Mouse (Mus musculus) urinary bladder, postnatal 25 days (tissue): Measurements from ENCODE around the gene Scn10a.

Experiments
- DNase-seq: peaks from one replicate; pipeline ENCODE4 v3.0.0; 2022; ENCODE audit warnings: low spot score

Gene Scn10a

DNA sequence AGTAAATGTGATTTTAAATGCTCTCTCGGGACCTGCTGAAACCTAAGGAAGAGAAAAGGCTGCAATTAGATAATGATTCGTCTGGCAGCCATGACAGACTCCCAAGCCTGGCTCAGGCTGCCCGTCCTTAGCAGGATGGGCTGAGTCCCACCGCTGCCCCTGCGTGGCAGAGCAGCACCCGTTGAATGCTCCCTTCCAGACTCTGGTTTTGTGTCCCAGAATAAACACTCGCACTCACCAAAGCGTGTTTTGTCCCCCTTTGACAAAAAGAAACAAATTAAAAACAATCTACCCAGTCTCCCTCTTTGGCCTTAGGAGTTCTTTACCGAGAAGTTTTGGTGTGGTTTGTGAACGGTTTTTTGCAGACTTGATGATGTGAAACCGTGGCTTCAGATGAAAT lies at the start of gene Scn10a:
Gene Scn10a (minus strand): TSS at position 101 of the 400 bp plus-strand sequence.
- DNase-seq, result no peak

DNA sequence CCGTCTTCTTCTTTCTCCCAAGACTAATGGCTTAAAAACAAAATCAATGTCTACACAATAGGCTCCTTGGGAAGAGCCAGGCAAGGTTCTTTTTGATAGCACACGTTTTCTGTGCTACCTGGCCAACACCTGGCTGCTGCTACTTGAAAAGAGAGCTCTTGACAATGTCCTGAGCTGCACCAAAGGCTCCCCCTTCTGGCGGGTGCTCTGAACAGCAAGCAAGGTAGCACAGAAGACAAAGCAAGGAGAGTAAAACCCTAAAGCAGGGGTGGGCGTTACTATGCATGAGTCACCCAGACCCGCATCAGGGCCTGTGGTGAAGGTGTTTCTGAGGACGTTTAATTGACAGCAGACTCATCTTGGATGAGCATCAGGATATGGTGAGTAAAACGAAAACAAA lies 49.5 kb upstream of the Scn10a start:
- DNase-seq, result no peak

DNA sequence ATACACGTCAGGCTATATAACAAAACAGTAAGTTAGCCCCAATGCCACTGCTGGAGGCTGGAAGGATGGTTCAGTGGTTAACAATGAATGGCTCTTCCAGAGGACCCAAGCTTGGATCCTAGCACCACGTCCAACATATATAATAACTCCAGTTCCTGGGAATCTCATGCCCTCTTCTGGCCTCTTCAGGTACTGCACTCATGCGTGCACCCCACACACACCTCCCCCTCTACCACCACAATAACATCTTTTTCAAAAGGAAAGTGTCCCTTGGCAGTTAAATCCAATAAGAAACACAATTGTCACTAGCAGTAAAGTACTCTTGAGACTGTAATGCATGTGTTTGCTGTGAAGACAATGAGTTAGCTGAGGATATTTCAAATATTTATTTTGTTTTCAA lies 41.1 kb upstream of the Scn10a start:
- no peak for DNase-seq

DNA sequence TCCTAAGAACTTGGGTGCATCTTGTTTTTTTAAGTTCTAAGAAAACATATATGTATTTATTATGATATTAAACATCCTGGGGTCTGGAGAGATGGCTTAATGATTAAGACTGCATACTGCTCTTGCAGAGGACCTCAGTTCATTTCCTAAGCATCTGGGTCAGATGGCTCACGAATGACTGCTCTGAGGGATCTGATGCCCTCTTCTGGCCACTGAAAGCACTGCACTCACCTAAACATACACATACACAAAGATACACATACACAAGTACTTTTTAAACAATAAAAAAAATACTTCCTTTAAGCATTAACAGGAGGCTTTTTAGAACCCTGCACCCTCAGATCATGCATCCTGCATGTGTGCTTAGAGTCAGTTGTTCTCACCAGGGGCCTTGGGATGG lies 40.3 kb upstream of the Scn10a start:
- DNase-seq, result no peak

DNA sequence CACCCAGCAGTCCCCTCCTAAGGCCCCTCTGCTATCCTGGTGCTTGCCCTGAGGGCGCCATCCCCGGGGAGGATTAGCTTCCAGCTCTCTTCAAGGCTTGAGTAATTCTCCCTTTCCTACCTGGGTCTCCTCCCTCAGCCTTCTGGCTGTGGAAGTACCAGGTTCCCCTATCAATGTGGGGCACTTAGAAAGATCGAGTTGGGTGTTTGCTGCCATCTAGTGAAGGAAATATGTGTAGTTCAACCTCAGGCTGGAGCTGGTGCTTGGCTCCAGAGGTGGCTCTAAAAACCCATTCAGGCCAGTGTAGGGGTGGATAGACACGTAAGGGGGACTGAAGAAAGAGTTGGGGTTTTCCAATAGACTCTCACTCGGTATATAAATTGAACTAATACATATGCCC lies 32.4 kb upstream of the Scn10a start:
- no peak for DNase-seq

DNA sequence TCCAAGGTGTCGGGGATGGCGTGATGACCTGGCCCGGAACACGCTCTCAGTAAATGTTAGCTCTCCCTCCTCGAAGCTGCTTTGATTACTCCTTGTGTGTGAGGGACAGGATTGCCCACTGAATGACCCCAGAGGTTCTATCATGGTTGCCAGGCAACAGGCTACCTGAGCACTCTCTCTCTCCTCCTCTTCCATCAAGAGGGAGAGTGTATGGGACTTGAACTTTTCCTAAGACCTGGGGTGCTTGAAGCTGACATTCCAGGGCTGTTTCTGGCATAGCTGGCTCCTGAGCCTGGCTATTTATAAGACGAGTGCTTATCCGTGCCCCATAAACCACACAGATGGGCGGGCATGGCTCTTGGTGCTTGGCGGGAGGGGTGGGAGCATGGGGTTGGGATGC lies 30.0 kb upstream of the Scn10a start:
- no peak for DNase-seq

DNA sequence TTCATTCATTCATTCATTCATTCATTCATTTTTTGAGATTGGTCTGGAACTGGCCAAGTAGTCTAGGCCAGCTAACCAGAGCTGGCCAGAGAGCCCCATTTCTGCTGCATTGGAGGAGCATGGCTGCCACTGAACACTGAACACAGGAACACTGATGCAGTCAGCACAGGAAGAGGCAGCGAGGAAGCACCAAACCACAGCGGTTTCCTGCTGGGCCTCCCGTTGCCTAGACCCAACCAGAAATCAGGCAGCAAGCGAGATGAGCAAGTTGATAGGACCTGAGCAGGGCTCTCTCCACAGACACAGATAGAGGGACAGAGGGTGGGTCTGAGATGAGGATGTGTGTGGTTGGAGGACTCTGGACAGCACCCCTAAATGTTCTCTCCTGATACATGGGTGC lies 24.8 kb upstream of the Scn10a start:
- no peak for DNase-seq

DNA sequence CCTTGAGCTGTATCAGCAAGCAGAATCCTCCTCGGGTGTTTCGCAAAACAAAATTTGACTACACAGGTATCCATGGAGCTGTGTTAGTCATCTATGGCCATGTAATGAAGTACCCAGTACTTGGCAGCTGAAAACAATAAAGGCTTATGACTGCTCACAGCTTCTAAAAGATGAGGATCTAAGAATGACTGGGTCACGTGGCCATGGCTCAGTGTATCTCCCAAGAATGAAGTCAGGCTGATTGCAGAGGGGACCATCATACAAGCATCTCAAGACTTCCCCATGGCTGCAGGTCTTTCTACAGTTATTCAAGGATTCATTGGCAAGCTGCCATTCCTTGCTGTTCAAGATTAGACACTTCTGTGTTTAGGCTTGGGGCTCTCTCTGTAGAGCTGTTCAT lies 24.2 kb upstream of the Scn10a start:
- DNase-seq, result no peak

DNA sequence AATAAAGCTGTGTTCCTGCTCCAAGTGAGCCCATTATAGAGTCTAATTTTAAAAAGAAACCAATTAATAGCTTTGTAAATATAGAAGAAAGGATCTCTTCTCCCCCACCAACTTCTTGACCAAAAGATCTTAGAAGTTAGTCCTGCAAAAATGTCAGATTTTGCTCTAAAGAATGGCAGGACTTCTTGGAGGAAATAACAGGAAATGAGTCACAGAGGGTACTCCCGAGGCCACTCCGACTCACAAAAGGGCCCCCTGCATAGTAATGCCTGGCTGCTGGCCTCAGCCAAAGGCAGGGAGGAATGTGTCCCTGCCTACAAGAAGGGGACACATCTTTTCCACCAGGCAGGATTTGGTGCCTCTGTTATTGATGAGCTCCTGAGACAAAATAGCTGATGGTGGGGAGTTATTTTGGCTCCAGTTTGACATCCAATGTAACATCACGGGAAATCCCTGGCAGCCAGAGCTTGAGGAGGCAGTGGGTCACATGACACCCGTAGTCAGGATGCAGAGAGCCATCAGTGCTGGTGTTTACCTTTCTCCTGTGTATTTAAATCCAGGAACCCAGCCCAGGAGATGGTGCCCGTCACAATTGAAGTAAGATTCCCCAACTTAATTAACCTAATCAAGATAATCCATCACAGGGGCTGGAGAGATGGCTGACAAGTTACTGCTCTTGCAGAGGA lies 22.1 kb upstream of the Scn10a start:
- no peak for DNase-seq

DNA sequence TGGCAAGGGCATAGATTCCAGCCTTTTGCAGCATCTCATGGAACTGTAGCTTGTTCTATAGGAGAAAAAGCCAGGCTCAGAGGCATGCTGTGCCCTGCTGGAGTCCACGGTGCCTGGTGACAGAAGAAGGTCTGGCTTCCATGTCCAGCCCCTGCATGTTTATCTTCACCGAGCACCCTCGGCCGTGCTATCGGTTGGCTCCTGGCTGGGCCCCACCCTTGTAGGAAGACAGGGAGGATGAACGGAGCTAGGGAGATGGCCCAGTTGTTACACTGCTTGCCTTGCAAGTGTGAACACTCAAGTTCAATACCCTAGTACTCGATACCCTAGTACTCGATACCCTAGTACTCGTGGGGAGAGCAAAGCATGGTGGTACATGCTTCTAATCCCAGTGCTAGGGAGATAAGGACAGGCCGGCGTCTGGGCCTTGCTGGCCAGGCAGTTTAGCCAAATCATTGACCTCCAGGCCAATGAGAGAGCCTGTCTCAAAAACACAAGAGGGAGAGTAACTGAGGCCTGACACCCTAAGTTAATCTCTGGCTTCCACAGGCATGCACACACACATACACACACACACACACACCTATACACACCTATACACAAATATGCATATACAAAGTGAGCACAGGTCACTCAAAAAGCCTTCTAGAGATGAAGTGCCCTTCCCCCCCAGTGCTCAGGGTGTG lies 9.4 kb upstream of the Scn10a start:
- no peak for DNase-seq

DNA sequence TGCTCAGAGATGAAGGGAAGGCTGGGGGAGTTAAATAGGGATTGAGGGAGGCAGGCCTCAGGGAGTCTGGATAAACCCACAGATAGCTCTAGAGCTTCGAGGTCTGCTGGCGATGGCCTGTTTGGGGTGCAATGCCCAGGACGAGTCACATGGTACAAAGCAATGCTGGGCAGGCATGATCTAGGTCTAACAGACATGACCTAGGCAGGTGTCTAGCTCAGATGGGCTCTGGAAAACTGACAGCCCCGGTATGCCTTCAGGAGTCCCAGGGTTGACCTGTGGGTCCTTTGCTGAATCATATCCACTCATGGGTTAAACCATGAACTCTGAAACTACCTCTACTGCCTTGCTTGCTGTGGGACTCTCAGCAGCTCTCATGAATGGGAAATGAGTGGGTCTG lies 7.9 kb upstream of the Scn10a start:
- DNase-seq, result no peak

DNA sequence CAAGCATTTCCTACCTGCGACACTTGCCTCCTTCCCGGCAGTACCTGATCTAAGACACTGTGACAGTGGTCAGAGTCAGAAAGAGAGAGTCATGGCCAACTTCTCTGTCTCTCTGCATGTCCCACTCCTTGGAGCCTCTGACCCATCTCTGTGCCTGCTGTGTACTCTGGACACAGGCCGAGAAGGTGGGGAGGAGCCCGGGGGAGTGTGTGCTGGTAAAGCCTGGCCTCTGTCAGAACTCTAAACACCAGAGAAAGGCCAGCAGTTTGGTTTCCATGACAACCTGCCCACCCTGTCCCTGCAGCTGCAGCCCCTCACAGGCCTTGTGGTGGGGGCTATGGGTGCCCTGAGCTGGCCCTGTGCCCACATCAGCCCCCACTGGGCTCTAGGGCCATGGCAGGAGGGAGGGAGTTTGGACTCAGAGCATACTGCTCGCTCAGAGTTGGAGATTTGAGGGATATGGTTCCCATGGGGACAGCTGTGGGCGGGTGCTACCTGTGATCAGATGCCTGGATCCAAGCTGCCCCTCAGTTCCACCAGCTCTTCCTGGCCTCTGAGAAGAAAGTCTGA lies 6.3 kb upstream of the Scn10a start:
- DNase-seq, result no peak

DNA sequence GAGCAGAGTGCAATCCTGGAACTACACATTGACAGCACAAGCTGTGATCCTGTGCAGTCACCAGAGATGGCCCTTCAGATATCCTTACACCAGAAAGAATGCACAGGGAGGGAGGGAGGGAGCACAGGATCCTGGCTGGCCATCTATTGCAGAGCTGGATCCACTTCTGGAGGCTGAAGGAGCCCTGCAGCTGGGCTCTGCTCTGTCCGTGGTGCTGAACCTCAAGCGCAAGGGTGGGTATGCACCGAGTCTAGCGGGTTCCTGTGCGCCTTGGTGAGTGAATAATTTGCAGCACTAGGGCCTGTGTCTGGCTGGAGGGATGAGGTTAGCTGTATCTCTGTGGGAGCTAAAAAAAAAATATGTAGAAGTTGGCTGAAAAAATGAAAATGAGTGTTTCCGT lies 12.4 kb downstream of the Scn10a start:
- DNase-seq, result peak; percentile 46

DNA sequence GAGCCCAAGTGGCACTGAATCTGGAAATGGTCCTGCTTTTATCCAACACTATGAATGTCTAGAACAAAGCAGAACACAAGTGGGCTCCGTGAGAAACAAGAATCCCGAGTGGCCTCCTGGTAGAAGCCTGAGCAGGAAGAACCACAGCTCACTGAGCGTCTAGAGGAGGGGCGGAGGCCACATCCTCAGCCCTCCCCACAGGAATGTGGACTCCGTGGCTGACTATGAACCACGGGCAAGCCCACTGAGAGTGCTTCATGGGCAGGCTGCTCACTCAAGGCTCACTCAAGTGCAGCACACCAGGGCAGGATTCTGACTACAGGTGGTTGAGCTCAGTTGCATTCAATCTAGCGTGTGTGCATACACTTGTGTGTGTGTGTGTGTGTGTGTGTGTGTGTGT lies 27.6 kb downstream of the Scn10a start:
- no peak for DNase-seq

DNA sequence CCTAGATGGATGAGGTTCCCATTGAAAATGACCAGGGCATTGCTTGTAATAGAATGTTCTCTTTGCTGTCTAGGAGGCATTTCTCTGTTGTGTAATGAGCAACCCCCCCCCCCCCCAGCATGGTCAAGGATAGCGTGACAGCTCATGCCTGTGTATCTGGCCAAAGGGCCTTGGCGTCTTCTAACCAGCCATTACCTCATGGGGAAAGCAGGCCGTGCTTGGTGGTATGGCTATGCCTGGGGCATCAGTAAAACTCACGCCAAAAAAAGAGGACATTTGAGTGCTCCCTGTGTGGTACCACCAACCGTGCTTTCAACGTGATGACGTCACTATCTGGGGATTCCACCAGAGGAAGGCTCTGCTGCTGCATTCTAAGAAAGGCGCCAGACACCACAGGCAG lies 28.1 kb downstream of the Scn10a start:
- DNase-seq, result no peak

DNA sequence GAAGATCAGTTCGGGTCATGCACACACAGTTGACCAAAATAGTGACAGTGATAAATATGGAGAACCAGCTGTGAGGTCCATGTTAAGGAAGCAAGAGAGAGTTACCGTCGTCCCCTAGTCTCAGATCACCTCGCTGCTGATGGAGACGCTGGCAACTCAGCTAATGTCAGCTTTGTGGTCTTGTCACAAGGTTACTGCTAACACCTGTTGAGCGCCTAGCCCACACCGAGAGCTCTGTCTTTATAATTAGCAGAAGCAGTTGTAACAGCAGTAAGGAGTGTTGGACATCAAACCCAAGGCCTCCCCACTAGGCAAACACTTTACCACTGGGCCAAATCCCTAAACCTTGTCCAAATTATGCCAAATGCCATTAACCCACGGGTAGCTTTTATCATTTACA lies 31.2 kb downstream of the Scn10a start:
- no peak for DNase-seq

DNA sequence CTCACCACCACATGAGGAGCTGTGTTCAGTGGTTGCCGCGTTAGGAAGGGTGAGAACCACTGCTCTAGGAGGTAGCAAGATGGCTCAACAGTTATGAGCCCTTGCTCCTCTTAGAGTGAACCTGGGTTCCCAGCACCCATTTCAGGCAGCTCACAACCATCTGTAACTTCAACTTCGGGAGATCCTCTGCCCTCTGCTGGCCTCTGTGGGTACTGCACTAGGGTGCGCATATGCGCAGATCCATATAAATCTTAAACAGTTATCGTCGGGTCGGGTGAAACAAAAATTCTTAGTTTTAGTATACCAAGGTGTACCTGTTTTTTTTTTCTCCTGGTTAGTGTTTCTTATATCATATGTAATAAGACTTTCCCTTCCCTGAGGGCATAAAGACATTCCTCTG lies 32.9 kb downstream of the Scn10a start:
- no peak for DNase-seq

DNA sequence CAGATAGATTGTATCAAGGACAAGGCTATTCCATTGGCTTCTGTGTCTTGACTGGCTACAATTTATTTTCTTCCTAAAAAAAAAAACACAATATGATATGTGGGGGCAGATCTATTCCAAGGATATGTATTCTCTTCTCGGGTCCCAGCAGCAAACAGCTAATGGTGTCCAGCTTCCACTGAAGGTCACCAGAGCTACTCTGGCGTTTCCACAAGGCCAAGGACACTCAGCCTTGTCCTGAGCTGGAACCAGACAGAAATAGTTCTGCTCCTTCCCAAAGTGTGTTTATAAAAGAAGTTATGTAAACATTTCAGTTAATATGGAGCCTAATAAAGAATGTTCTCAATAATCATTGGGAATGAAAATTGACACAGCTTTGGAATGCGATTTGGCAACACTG lies 38.2 kb downstream of the Scn10a start:
- DNase-seq, result no peak

DNA sequence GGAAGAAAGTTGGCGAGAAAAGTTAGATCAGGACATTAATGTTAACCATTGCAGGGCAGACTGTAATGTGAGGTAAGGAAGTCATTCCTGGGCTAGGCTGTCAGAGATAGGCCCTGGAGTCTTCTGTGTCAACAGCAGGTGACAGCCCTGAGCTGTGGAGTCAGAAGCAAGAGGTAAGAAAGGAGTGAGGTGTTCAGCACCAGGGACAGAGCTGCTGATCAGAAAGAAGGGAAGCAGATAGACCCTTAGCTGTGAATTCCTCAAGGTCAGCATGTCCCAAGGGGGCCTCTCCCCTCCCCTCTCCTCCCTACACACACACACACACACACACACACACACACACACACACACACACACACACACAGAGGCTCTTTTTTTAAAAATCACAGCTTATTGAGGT lies 55.0 kb downstream of the Scn10a start:
- DNase-seq, result no peak

DNA sequence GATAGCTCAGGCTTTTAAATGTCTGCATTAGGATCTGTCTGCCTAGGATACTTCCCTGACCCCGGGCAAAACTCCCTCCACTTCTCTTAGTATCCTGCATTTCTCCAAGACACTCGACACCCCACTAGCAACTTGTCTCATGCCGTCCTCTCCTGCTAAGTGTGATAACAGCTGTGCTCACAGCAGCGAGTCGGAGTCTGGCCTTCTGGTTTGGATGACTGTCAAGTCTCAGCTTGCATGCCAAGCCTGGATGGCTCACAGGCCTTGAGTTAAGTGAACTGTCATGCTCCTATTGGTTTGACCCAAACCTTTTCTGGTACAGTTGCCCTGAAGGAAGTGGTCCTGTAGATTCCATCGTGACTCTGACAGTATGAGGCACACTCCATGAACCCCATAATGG lies 63.0 kb downstream of the Scn10a start:
- no peak for DNase-seq

DNA sequence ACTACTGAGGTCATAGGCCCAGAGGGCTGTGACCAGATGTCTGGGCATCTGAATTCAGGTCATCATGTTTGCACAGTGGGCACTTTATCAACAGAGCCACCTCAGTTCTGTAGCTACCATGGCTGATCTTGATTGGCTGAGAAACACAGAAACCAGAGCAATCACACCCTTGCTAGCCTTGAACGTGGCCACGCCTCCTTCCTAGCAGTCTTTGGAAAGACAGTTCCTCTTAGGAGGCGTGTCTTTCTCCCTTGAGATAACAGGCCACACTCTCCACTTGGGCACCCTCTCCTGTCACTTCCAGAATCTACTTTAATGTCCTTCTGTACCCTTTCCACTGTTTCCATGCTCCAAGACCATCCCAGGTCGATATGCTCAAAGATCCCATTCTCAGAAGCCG lies 65.4 kb downstream of the Scn10a start:
- DNase-seq, result no peak

DNA sequence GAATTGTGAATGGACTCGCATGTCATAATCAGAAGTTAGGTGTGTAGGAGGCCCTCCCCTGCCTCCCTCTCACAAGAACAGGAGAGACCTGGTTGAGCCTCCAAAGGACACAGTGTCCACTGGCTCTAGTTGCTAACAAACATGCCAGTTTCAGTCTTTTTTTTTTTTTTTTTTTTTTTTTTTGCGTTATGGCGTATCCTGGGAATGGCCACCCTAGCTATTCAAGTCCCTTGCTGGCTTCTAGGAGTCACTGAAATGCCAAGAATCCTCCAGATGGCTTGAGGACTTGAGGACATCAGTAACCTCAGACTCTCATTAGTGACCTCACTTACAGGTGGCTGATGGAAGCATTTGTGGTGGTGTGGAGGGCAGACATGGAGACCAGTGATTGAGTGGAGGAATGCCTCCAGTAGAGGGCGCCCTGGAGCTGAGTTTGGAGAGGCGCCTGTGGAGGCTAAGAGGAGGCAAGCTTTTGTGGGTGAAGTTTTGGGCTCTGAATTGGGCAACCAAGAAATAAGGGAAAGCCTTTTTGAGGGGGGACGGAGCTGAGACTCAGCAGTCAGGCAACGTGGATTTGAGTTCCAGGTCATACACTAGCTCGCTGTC lies 72.1 kb downstream of the Scn10a start:
- DNase-seq, result peak; percentile 22

DNA sequence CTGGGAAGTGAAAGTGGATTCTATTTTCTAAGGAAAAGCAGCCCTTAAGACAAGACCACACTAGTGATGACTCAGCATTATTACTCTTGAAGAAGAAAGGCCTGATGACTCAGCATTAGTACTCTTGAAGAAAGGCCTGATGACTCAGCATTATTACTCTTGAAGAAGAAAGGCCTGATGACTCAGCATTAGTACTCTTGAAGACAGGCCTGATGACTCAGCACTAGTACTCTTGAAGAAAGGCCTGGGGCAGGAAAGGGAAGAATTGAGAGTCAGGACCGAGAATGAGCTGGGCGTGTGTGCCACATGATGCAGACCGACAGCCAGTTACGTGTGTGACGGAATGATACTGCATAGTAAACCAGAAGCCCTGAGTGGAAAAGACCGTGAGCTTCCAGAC lies 77.1 kb downstream of the Scn10a start:
- DNase-seq, result no peak
